Mouse (Mus musculus) activated CD4-positive, CD25-positive, alpha-beta regulatory T cell, adult 4 months (primary cell): ENCODE results near the gene Frmpd1. TPM values are rescaled to one million over a fixed set of nuclear protein-coding genes. Genes with fewer than 3 reads are reported as not detected.

ENCODE experiments used
- polyA plus RNA-seq, 2 experiments: library from polyadenylated mRNA; unstranded; fragments of 100-300 nt; shearing (Covaris generic); gene quantifications; one replicate each; pipeline ENCODE4 v1.2.1; 2017

Gene Frmpd1
- polyA plus RNA-seq, 2 experiments from 2014 or later = not detected

Other genes starting within 250 kb of the Frmpd1 start
- 10 to 100 TPM; 16.1 to 26.4 TPM for gene Grhpr, start 203.5 kb upstream of the Frmpd1 start, polyA plus RNA-seq
- 1 to 10 TPM; 6.5 to 8.9 TPM for gene Zbtb5, start 172.5 kb upstream of the Frmpd1 start, polyA plus RNA-seq
- 10 to 100 TPM; 39.7 to 56.8 TPM for gene Polr1e, start 166.3 kb upstream of the Frmpd1 start, polyA plus RNA-seq
- gene Fbxo10, start 100.3 kb upstream of the Frmpd1 start, polyA plus RNA-seq = under 1 TPM; 0.62 to 0.93 TPM
- gene Tomm5, start 76.8 kb upstream of the Frmpd1 start, polyA plus RNA-seq = 100 to 1,000 TPM; 150 TPM
- gene Trmt10b, start 112.3 kb downstream of the Frmpd1 start, polyA plus RNA-seq = 10 to 100 TPM; 13.9 to 14.9 TPM
- 1 to 10 TPM; 1.4 to 2.6 TPM for gene Dcaf10, start 157.2 kb downstream of the Frmpd1 start, polyA plus RNA-seq
- 10 to 100 TPM; 45.0 to 60.6 TPM for gene Exosc3, start 157.9 kb downstream of the Frmpd1 start, polyA plus RNA-seq
- gene Slc25a51, start 223.9 kb downstream of the Frmpd1 start, polyA plus RNA-seq = 10 to 100 TPM; 35.3 to 49.7 TPM